Mouse (Mus musculus) inflammation-experienced regulatory T-cells, adult 6 months (primary cell): ENCODE measurements at regions not wholly inside any gene's neighbourhood (a gene's known extent, or its start where the extent isn't known, plus 50 kb on each side); places are given as distances from the start of the nearest gene placed in this dataset.

Source experiments
- ATAC-seq: one replicate; pipeline ENCODE4 v1.8.0; 2017

DNA sequence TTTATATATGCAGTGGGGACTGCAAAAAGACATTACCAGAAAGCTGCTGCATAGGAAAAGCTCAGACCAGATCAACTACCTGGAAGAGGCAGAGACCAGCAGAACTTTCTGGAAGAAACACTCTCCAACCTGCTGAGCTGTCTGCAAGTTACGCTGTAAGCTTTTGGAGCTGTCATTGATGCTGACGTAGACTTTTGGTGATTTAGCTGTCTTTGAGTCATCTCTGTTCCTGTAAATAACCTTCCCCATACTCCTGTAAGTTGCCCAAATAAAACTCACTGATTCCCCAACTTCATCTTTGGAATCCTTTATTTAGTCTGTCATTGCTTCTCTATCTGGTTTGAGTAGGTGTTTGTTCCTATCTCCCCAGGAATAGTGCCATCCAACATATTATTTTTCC is 218.5 kb upstream of the Gbe1 start:
- ATAC-seq: no peak

DNA sequence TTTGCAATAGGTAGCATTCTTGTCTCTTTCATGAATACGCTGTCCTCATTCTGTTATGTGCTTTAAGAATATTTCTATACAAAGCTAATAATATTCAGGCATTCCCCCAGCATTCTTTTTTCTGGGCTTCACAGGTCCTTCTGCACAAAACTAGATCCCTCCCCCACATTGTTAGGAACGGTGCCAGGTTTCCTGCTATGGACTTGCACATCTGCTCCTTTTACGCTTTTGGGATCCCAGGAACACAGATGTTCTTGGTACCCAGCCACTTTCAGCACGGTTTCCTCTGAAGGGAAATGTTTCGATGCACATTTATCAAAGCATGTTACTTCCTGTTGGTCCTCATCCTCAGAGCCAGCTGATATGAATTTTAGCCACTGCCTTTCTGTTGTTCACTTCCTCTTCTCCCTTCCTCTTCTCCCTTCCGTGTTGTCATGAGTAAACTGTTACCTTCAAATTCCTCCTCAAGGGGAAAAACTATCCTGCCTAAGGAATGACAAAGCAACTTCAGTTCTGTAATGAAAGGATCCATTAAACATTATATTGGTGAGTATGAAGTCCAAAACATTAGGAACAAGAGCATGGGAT is 209.9 kb upstream of the Gbe1 start:
- no peak for ATAC-seq

DNA sequence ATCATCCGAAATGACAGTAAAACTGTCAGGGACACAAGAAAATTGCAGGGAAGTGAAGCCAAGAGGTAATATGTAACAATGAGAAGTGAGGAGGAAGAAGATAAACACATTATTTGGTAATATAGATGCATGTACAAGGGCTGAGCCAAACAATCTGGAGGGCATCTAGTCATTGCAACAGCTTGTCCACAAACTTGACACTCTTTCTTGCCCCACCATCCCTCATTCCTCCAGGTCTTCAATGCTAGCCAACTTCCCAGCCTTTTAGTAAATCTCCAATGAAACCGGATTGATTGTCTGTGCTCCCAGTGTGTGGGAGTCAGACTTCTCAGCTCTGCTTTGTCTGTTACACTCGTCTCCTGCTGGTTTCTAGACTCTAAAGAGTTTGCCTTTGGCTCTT is 172.3 kb upstream of the Gbe1 start:
- no peak for ATAC-seq

DNA sequence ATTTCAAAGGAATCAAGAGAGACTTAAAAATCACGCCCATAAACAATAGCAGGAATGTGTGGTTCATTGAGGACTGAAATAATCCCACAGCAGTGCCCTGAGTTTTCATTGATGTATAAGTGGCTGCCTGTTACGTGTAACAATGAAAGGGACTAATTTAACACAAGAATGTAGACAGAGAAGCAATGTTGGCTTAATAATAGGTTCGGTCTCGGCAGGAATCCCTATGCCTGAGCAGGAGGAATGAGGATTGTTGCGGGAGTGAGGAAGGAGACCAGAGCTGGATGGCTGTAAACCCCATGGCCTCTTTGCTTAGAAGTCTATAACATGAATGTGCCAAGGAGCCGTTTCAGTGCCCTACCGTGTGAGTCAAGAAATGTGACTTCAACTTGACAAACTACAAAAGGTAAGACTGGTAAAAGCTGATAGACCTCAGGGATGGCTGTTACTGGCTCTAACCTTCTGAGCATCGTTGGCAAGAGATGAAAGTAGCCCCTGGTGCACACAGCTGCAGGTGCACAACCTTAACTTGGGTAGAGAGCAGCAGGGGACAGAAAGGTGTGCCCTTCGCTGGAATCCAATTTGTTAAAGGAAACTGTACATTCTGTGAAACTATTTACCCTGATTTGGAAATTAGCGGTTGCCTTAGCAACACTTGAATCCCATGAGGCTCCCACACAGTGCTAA is 165.9 kb upstream of the Gbe1 start:
- no peak for ATAC-seq

DNA sequence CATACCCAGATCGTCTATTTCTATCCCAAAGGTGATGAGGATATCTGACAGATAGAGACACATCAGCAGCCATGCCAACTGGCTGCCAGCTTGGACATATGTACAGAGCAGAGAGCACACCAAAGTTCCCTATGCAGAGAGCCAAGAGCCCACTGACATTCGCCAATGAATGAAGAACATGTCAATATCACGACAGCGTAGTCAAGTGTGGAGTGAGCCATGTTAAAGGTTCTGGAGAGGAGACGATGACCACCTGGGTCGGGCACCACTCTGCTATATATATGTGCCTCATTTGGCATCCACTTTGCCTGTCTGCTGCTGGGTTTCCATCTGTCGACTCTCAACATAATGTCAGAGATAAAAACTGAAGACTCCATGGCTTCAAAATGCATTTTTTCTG is 159.2 kb upstream of the Gbe1 start:
- no peak for ATAC-seq

DNA sequence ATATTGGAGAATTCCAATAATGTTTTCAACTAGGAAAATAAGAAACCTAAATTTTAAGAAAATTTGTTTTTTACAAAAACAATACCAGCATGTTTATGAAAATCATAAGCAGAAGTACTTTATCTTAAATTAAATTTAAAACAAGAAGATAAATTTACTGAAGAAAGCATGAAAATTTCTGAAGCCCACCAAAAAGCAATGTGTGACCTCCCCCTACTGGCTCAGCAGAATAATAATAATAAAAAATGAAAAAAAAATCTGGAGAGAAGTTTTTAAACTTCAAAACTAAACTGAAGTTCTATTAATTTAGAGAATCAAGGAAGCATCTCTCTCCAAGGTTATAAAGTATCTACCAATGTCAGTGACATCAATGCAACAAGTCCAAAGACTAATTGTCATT is 153.2 kb upstream of the Gbe1 start:
- no peak for ATAC-seq

DNA sequence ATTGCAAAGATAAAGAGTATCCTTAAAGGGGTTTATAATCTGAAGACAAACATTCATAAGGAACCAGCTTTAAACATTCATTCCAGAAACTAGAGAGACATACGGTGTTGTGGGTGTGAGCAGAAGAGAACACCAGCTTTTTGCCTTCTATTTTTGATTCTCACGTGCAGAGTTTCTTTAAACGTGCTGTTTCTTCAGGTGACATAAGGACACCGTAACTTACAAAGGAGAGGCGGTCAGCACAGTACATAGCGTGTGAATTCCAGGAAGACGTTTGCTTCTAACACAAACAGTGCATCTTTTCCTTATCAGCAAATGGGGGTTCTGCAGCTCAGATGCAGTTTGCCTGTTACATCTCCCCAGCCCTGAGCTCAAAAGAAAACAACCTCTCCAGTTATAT is 138.6 kb upstream of the Gbe1 start:
- ATAC-seq: no peak

DNA sequence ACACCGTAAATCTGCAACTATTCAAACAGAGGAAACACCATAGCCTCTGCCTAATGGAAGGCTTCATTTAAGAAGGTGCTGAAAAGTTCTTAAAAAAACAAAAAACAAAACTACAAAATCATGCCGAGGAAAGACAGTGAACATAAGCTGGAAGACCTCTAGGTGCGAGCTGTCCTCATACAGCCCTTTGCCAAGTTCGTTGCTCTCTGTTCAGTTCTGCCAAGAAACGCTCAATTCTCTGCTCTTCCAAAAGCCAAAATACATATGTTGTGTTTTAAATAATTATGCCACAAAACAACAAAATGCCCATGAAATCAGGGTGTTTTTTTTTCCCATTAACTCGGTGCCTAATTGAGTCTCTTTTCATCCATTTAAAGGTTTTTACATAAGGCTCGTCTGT is 134.8 kb upstream of the Gbe1 start:
- no peak for ATAC-seq

DNA sequence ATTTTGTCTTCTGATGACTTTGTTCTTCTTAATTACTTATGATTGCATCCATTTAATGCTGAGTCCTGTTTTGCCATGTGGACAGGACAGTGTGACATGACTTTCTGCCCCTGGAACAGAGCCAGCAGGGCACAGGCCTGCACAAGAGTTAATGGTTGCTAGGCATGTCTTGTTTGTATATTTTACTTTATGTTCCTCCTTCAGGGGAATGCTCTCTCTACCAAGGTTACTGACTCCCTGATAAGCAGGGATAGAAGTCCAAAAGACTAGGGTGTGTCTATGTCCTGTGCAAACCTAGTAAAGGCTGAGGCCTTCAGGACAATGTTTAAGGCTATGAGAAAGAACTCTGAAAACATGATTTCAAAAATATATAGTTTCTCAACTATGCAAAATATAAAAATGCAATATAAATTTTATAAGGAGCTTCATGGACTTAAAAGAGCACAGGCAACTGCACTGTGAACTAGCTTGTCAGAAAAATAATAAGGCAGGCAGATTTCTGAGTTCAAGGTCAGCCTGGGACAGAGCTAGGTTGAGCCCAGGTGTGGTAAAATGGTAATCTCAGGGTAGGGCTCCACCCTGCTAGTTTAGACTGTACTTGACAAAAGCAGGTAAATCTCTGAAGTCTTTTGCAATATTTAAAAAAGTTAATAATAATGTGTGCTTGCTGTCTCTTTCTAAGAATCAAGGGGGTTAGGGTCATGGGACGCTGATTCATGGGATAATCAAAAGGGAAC is 99.7 kb upstream of the Gbe1 start:
- ATAC-seq: no peak

DNA sequence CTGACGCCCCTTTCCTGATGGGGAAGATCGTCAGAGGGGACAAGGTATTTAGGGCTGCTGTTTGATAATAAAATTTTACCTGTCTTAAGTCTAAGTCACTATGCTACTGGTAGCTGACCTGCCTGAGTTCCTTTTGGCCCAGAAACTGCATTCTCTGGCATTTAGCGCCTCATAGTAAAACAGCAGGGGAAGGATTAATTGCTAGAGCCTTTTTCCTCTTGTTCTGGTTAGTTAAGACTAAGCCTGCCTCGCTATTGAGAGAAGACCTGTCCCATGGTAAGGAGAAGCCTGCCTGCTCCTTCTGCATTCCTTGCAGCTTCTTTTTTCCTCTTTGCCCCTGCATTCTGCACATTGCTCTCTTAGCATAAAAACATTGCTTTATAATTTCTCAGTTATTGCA is 98.9 kb upstream of the Gbe1 start:
- no peak for ATAC-seq

DNA sequence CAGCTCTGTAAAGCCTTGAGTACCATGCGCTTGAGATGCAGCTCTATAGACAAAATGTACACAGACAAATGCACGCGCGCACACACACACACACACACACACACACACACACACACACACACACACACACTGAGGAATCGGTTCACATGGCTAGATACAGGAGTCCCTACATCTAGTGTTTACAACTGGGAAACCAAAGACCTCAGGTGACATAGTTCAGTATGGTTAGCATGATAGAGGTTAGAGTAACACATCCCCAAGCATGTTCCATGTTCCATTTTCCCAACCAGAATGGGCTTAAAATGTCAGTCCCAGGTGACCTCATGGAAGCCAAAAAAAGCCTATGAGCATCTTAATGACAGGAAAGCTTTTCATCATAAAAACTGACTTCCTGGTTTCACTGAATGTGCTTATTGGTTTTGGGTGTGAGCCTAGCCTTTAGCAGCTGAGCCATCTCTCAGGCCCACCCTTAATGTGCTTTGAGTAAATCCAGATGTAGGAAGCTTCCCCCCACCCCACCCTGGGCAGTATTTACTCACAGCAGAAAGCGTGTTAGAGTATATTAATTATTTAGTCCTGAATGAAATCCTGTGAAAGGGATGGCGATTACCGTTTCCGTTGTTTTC is 86.0 kb upstream of the Gbe1 start:
- ATAC-seq: no peak

DNA sequence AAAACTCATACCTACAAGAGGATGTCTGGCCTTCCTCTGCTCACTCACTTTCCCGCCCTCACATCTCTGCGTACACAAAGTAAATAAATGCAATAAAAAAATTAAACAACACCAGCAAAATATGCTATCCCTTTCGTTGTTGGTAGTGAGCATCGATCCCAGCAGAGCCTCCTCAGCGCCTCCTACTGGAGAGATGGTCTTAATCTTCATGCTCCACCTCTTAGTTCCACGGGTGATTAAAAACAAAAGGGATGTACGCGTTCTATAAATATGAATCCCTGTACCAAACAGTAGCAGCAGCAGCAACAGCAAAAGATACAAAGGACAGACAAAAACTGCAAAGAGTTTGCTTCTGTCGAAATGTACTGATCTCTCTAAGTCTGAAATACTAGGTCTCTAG is 81.0 kb upstream of the Gbe1 start:
- ATAC-seq: no peak

DNA sequence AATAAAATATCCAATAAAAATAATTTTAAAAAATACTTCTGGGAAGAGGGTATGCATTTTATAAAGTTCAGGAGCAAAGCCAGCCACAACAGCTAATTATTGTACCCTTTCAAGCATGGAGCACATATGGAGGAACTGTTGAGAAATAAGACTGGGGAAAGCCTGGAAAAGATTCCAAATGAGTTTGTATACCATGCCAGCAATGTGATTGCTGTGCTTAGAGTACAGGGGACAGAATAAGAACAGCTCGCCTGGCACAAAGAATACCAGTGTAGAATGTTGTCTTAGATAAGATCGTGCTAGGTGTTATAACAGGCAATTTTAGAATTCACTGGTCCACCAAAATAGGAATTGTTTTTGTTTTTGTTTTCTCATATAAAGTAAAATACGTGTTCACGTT is 78.6 kb upstream of the Gbe1 start:
- ATAC-seq: no peak

DNA sequence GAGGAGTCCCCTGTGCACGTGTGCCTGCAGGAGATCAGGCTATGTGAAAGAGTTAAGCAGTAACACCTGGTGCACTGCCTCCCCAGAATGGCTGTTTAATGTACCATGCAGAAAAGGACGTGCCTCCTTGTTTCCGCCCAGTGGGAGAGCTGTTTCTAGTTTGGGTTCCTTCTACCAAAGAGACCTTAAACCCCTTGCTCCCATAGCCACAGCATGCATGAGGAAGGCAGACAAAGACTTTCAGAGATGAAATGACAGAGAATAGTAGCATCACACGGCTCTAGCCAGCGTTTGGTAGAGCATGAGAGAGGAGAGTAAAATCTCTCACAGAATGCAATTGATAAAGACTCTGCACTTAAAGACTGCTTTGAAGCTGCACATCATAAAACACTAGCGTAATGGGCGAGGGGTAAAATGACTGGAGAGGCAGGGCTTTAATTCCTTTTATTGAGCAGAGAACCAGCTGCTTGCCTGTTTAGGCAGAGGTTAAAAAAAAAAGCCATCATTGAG is 74.3 kb upstream of the Gbe1 start:
- no peak for ATAC-seq

DNA sequence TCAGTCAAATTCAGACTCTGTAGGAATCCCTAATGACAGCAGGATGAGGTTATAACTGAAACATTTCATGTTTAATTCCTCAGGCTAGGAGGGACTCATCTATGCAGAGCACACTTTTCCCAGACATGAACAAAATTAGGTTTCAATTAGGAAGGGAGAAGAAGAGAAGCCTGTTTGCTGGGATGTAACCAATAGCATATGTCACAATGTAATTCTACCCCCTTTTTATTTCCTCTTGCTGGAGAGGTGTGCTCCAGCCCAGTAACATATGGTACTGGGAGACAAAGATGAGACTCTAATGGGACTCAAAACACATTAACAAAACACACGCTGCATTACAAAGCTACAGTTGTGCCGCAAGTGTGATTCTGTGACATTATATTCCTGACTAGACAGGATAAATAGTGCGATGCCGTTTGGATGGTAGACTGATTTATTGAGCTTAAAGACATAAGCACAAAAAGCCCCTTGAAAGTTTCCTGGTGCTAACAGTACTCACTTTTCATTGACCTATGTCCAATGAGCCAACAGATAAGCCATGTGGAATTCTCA is 69.5 kb upstream of the Gbe1 start:
- ATAC-seq: no peak

DNA sequence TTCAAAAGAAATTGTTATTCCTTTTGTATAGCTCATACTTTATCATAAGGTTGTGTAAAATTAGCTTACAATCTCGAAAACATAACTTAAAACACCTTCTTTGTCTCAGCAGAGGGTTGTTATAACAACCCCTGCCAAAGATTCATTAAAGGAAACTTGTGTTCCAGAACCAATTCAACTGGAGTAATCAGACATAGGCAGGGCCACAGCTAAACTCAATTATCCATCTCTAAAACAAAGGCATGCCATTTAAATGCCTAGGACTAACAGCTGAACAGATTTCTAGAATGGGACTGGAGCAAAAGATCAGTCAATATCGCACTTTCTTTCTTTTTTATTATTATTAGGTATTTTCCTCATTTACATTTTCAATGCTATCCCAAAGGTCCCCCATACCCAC is 68.8 kb upstream of the Gbe1 start:
- ATAC-seq: no peak

DNA sequence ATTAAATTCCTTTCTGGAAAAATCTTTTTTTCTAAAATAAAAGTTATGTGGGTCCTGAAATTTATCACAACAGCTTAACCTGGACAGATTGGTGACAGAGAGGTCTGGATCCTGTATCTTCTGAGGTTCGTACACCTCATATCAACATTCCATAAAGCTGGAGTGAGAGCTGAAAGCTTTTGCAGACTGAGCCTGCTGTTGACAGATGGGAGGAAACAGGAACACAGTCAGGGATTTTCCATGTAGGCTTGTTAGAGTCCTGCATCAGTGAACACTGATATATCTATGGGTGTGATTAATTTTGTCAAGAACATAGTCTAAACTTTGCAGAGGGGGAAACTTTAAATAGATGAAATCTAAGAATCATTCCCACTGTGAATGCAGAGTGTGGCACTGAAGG is 54.4 kb upstream of the Gbe1 start:
- no peak for ATAC-seq

DNA sequence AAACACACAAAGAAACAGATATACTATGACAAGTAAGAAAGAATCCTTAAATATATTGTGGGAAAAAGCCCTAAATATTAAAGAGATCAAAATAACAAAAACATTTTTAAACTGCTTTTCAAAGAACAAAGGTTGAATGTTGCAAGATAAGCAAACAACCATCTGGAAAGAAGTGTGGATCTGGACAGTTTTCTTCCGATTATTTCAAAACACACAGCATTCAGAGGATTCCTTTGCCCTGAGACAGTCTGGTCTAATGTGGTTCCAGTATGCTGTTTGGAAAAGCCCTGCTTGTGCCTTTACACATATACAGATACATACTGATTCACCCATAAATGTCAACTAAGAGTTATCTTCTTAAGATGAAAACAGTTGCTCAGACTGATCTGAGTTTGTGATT is 53.6 kb upstream of the Gbe1 start:
- ATAC-seq: no peak
